Mouse (Mus musculus) CH12.LX (cell line): Measurements from ENCODE around the gene Ncln.

Source experiments
- BHLHE40 ChIP-seq: IDR thresholded peaks from 2 replicates; pipeline ENCODE4 v1.6.1; 2011; ENCODE audit warnings: mild to moderate bottlenecking, low read depth, low read length, improper control_type of control experiment
- CHD1 ChIP-seq: IDR thresholded peaks from 2 replicates; pipeline ENCODE4 v1.6.1; 2012; ENCODE audit warnings: low read depth, low read length, improper control_type of control experiment, inconsistent platforms
- CTCF ChIP-seq, 2 experiments: IDR thresholded peaks in 1 of 2; conservative IDR thresholded peaks in 1 of 2; 2 replicates each; pipeline ENCODE4 v1.5.1; 2011 to 2012; ENCODE audit warnings: low read depth in 2 of 2, low read length in 2 of 2, improper control_type of control experiment in 1 of 2, inconsistent platforms in 1 of 2, mild to moderate bottlenecking in 1 of 2, moderate library complexity in 1 of 2
- EP300 ChIP-seq: IDR thresholded peaks from 2 replicates; pipeline ENCODE4 v1.6.1; 2011; ENCODE audit warnings: low read length, improper control_type of control experiment
- GABPA ChIP-seq: IDR thresholded peaks from 2 replicates; pipeline ENCODE4 v1.6.1; 2012; ENCODE audit warnings: low read depth, low read length, improper control_type of control experiment, inconsistent platforms; ENCODE audit not compliant: insufficient replicate concordance
- HCFC1 ChIP-seq: IDR thresholded peaks from 2 replicates; pipeline ENCODE4 v1.6.1; 2012; ENCODE audit warnings: low read depth, mild to moderate bottlenecking, inconsistent platforms, low read length, improper control_type of control experiment
- JUND ChIP-seq: conservative IDR thresholded peaks from 2 replicates; pipeline ENCODE4 v1.6.1; 2011; ENCODE audit warnings: low read depth, low read length, improper control_type of control experiment
- MAFK ChIP-seq: IDR thresholded peaks from 2 replicates; pipeline ENCODE4 v1.6.1; 2011; ENCODE audit warnings: low read length, improper control_type of control experiment; ENCODE audit not compliant: insufficient replicate concordance
- MAZ ChIP-seq: IDR thresholded peaks from 2 replicates; pipeline ENCODE4 v1.6.1; 2012; ENCODE audit warnings: low read depth, mild to moderate bottlenecking, inconsistent platforms, low read length, improper control_type of control experiment, moderate library complexity
- POLR2A ChIP-seq: IDR thresholded peaks from 2 replicates; pipeline ENCODE4 v1.6.1; 2011; ENCODE audit warnings: low read depth, mild to moderate bottlenecking, improper control_type of control experiment, low read length
- TCF12 ChIP-seq: IDR thresholded peaks from 2 replicates; pipeline ENCODE4 v1.6.1; 2014; ENCODE audit warnings: low read depth, mild to moderate bottlenecking, inconsistent platforms, low read length, improper control_type of control experiment
- USF2 ChIP-seq: conservative IDR thresholded peaks from 2 replicates; pipeline ENCODE4 v1.6.1; 2011; ENCODE audit warnings: low read depth, low read length, improper control_type of control experiment
- ZKSCAN1 ChIP-seq: IDR thresholded peaks from 2 replicates; pipeline ENCODE4 v1.6.1; 2012; ENCODE audit warnings: low read depth, inconsistent platforms, low read length, improper control_type of control experiment, borderline replicate concordance

DNA sequence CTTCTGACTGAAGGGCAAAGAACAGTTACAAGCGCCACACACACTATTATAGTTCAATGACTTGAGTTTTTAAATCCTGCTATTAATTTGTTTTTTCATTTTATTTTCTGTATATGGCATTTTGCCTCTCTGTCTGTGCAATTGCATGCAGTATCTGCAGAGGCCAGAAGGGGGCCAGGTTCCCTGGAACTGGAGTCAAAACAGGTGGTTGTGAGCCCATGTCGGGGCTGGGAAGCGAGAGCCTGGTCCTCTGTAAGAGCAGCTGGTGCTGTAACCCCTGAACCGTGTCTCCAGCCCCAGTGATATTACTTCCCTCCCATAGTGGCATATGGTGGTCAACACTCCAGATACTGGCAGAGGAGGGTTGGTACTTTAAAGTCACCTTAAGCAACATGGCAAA, 22.4 kb upstream of the Ncln start:
- TF ChIP-seq GABPA (no peak), POLR2A (no peak), MAFK (no peak), CTCF (conservative IDR thresholded peaks at IDR 0.05 in 1 of 2, IDR thresholded peaks at IDR 0.05 in 1 of 2; ENCODE audit: low read depth in 2 of 2, low read length in 2 of 2) (peak; percentile 63 to 78), CHD1 (no peak), JUND (no peak), TCF12 (peak; percentile 62), MAZ (no peak), USF2 (no peak), EP300 (peak; percentile 49; the same call in 1 of the 2 replicates), ZKSCAN1 (no peak), HCFC1 (no peak), BHLHE40 (0 out of 2 replicates have a peak, but pooled peaks have one; percentile 26)
